Mouse (Mus musculus) kidney, postnatal 0 days (tissue): ENCODE measurements around the gene Dlgap4. TPM values are rescaled to one million over a fixed set of nuclear protein-coding genes. Genes with fewer than 3 reads are reported as not detected.

Source experiments
- ATAC-seq: fragments of 200-750 bp; cut with Nextera tagmentation; replicated peaks from 2 replicates; pipeline ENCODE4 v1.8.0; 2017; ENCODE audit warnings: low read depth, moderate number of reproducible peaks, moderate TSS enrichment, moderate library complexity; ENCODE audit not compliant: low FRiP score
- DNase-seq: peaks from one replicate; pipeline ENCODE4 v3.0.0-alpha.2; 2016; ENCODE audit warnings: low spot score
- H3K27ac ChIP-seq: fragments of 300-500 bp; sonication (generic); 2 replicates; pipeline ENCODE4 v1.5.1; 2014; ENCODE audit warnings: mild to moderate bottlenecking
- H3K27me3 ChIP-seq: fragments of 300-500 bp; sonication (generic); 2 replicates; pipeline ENCODE4 v1.6.1; 2014; ENCODE audit warnings: low read length, mixed read lengths; ENCODE audit not compliant: insufficient read depth
- H3K36me3 ChIP-seq: fragments of 300-500 bp; sonication (generic); 2 replicates; pipeline ENCODE4 v1.6.1; 2014; ENCODE audit warnings: low read length, mixed read lengths; ENCODE audit not compliant: insufficient read depth
- H3K4me1 ChIP-seq: fragments of 300-500 bp; sonication (generic); replicated peaks from 2 replicates; pipeline ENCODE4 v1.6.1; 2014; ENCODE audit warnings: antibody characterized with exemption, low read length, mixed read lengths; ENCODE audit not compliant: insufficient read depth
- H3K4me2 ChIP-seq: fragments of 300-500 bp; sonication (generic); 2 replicates; pipeline ENCODE4 v1.6.1; 2014; ENCODE audit warnings: mild to moderate bottlenecking, low read length, moderate library complexity, mixed read lengths
- H3K4me3 ChIP-seq: fragments of 300-500 bp; sonication (generic); replicated peaks from 2 replicates; pipeline ENCODE4 v1.5.1; 2014; ENCODE audit warnings: low read depth, low read length
- H3K9ac ChIP-seq: fragments of 300-500 bp; sonication (generic); 2 replicates; pipeline ENCODE4 v1.6.1; 2014; ENCODE audit warnings: low read depth, low read length
- H3K9me3 ChIP-seq: fragments of 300-500 bp; sonication (generic); replicated peaks from 2 replicates; pipeline ENCODE4 v1.6.1; 2016; ENCODE audit warnings: low read length, inconsistent platforms, mixed read lengths
- CTCF ChIP-seq: IDR thresholded peaks from 2 replicates; pipeline ENCODE4 v1.5.1; 2016; ENCODE audit warnings: antibody characterized with exemption, low read depth, mild to moderate bottlenecking, moderate library complexity
- whole genome bisulfite sequencing: fragments of 180-500 bp; shearing (Covaris S2); extraction: QIAGEN DNeasy Blood & Tissue Kit; methylation state at CpG from one replicate; pipeline ENCODE4 v1.1.7; 2014; 5-methylcytosine and 5-hydroxymethylcytosine counted together
- polyA plus RNA-seq: library from polyadenylated mRNA; unstranded; fragments of >200 nt; fragmentation: Nextera tagmentation; extraction: Ambion mirVana; gene quantifications from 2 replicates; pipeline ENCODE4 v1.2.1, GENCODE M21; 2015

Dlgap4 gene
- polyA plus RNA-seq, 1 experiment from 2014 or later: 61.1 TPM

DNA sequence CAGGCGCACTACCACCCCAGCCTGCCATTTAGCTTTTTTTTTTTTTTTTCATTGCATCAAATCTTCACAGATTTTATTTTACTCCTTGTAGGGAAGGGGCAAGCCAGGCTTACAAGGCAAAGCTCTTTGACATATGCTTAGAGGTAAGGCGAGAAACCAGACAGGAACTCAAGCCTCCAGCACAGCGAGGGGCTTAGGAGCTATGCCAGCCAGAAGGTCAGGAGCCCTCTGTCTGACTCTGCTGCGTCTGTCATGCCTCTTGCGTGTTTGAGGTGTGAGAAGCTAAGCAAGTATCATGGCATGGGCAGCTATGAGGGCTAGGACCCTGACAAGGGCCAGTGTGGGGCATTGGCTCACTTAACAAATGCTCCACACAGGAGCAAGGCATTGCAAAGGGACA, 53.8 kb downstream of the Dlgap4 start:
- Histone ChIP-seq H3K36me3 (no peaks in the 10 kb centered on the region), H3K9ac (no peak overlapping the region), H3K4me3 (no peak overlapping the region), H3K4me2 (no peak overlapping the region), H3K4me1 (no peaks in the 10 kb centered on the region), H3K27ac (no peak overlapping the region), H3K27me3 (no peaks in the 10 kb centered on the region), H3K9me3 (no peaks in the 10 kb centered on the region)
- no peak for TF ChIP-seq CTCF
- ATAC-seq (no peak), DNase-seq (no peak)
- 79% methylated on average over 5 of the region's 5 CpGs for WGBS

DNA sequence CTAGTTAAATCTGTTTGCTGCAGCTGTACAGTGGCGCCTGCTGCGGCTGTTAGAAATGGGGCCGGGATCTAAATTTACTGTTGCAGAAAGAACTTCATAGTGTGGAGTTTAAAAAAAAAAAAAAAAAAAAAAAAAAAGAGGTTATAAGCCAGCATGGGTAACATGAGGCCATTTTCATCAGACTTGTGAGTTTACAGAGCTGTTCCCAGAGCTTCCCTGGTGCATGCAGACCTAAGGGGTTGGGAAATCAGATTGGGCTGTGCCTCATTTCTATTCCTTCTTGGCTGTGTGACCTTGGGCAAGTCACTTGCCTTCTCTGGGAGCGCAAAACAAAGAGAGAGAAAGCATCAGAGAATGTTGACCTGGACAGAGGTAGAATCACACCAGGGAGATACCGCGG, 55.1 kb downstream of the Dlgap4 start:
- H3K9ac ChIP-seq: no peak overlapping the region
- H3K36me3 ChIP-seq: no peaks in the 10 kb centered on the region
- WGBS: 89% methylated on average over 6 of the region's 6 CpGs
- no peak for TF ChIP-seq CTCF
- H3K4me1 ChIP-seq: no peaks in the 10 kb centered on the region
- H3K4me3 ChIP-seq: no peak overlapping the region
- H3K27ac ChIP-seq: no peak overlapping the region
- H3K27me3 ChIP-seq: no peaks in the 10 kb centered on the region
- ATAC-seq (no peak), DNase-seq (no peak)
- no peaks in the 10 kb centered on the region for H3K9me3 ChIP-seq
- H3K4me2 ChIP-seq: no peak overlapping the region

DNA sequence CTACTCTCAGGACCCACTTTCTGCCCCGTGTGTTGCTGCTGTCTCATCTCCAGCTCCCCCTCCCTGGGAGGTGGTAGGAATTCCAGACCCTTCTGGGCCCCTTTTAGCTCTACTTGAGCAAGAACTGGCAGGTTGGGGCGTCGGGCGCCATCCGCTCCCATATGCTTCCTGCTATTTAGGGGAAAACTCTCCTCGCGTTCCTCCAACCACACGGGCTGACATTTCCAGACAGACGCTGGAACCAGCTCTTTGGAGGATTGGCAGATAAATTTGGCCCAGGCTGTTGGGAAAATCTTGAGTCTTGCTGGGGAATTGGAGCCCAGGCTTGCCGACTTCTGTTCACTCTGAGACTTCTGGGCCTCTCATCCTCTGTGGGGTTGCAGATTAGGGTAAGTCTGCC, 59.8 kb downstream of the Dlgap4 start:
- no peak overlapping the region for H3K9ac ChIP-seq
- DNase-seq (no peak), ATAC-seq (no peak)
- no peak overlapping the region for H3K4me2 ChIP-seq
- H3K4me3 ChIP-seq: no peak overlapping the region
- WGBS: 80% methylated on average over 10 of the region's 10 CpGs
- no peak overlapping the region for H3K27ac ChIP-seq
- no peaks in the 10 kb centered on the region for H3K36me3 ChIP-seq
- H3K4me1 ChIP-seq: no peaks in the 10 kb centered on the region
- TF ChIP-seq CTCF: no peak
- no peaks in the 10 kb centered on the region for H3K9me3 ChIP-seq
- no peaks in the 10 kb centered on the region for H3K27me3 ChIP-seq

DNA sequence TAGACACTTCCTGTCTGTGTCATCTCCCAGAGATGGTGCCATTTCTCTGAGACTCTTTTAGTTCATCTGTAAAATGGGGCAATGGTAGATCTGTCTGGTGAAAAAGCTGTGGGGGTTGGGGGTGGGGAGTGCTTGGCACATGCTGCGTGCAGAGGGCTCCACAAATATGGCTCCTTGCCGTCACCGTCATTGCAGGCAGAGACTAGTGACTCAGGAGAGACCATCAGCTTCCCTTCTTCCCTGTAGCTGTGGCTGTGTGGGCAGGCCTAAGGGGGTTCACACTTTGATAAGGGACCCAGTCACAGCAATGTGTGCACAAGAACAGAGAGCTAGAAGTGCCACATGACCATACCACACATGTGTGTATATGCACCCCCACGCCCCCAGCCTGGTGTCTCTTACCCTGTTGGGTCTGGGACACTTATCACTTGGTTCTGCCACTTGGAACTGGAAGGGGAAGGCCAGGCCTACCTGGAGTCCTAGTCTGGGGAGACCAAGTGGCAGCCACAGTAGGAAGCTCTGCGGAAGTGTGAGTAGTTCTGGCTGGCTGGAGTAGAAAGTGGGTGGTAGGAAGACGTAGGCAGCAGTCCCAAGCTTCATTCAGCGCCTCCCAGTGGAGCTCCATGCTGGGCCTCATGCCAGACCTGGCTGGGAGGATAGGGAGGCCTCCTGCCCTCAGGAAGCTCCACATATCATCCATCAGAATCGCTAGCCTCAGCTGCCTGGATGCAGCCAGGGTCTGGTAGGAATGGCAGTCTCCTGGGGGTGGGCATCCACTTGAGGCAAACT, 60.6 kb downstream of the Dlgap4 start:
- Histone ChIP-seq H3K27ac (no peak overlapping the region), H3K27me3 (no peaks in the 10 kb centered on the region), H3K9ac (no peak overlapping the region), H3K4me2 (no peak overlapping the region), H3K4me3 (no peak overlapping the region), H3K36me3 (no peaks in the 10 kb centered on the region), H3K4me1 (no peaks in the 10 kb centered on the region), H3K9me3 (no peaks in the 10 kb centered on the region)
- TF ChIP-seq CTCF: no peak
- WGBS: 62% methylated on average over 8 of the region's 8 CpGs
- ATAC-seq (no peak), DNase-seq (no peak)

DNA sequence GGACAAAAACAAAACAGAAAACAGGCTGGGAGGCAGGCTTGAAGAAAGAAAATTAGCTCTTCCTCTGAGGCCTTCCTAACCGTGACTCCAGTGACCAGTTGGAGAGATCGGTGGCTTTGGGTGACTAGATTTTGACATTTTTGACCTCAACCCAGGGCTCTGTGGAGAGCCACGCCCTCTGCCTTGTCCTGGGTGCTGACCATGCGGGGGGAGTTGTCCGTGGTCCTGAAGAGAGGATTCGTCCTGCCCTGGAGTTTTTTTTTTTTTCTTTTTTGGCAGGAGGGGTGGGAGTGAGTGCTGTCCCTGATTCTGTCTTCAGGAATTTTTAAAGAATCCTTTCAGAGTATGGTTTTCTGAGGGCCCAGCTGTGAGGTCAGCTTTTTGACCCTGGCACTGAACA, 63.4 kb downstream of the Dlgap4 start:
- 5% methylated on average over 6 of the region's 6 CpGs for WGBS
- H3K4me3 ChIP-seq: no peak overlapping the region

DNA sequence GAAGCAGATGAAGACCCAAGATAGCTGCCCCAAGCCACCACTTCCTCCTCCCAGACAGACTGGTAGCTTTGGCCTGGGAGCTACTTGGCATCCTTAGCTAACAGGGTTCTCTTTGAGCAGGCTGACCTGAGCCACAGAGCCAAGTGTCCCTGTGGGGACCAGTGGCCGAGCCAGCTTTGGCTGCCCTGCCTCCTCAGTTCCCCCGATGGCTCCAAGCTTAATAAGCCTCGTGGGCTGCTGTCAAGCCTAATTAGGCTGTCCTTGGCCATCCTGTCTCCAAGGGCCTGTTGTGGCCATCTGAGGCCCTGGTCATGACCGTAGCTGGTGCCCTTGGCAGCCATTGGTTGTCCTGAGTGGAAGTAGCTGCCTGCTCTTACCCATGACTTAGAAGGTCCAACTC, 64.6 kb downstream of the Dlgap4 start:
- TF ChIP-seq CTCF: no peak
- no peaks in the 10 kb centered on the region for H3K27me3 ChIP-seq
- 81% methylated on average over 4 of the region's 4 CpGs for WGBS
- no peak overlapping the region for H3K4me2 ChIP-seq
- no peaks in the 10 kb centered on the region for H3K36me3 ChIP-seq
- H3K4me1 ChIP-seq: no peaks in the 10 kb centered on the region
- ATAC-seq (no peak), DNase-seq (no peak)
- no peak overlapping the region for H3K27ac ChIP-seq
- no peak overlapping the region for H3K9ac ChIP-seq
- no peak overlapping the region for H3K4me3 ChIP-seq
- no peaks in the 10 kb centered on the region for H3K9me3 ChIP-seq

More for the DNA sequence above, 63.4 kb downstream of the Dlgap4 start:
- H3K9ac ChIP-seq: no peak overlapping the region
- H3K4me2 ChIP-seq: no peak overlapping the region
- 0 out of 2 replicates have a peak, but pooled peaks have one; percentile 5 for TF ChIP-seq CTCF
- no peaks in the 10 kb centered on the region for H3K9me3 ChIP-seq
- no peaks in the 10 kb centered on the region for H3K4me1 ChIP-seq
- H3K36me3 ChIP-seq: no peaks in the 10 kb centered on the region
- H3K27ac ChIP-seq: no peak overlapping the region
- ATAC-seq (no peak), DNase-seq (peak; percentile 70)
- H3K27me3 ChIP-seq: no peaks in the 10 kb centered on the region

DNA sequence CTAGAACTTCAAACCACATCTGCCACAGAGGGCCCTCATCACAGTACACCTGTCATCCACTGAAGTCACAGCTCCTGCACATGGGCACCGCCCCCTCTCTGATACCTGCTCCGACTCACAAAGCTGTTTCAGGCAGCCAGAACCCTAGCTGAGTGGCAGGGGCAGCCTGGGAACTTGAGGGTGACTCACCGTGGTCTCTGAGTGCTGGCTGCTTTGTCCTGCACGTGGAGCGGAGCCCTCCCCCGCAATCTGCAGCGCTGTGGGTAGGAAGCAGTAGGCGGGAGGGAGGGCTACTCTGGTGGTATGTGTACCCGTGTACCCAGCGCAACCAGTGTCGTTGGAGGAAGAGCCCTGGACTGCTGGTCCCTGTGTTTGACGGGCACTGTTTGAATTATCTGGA, 69.5 kb downstream of the Dlgap4 start:
- TF ChIP-seq CTCF: no peak
- no peaks in the 10 kb centered on the region for H3K27me3 ChIP-seq
- WGBS: 29% methylated on average over 12 of the region's 12 CpGs
- ATAC-seq: peak; percentile 63; the same call in 1 of the 2 replicates
- no peak overlapping the region for H3K9ac ChIP-seq
- no peak overlapping the region for H3K4me2 ChIP-seq
- no peaks in the 10 kb centered on the region for H3K36me3 ChIP-seq
- DNase-seq: no peak
- H3K4me1 ChIP-seq: no peaks in the 10 kb centered on the region
- no peak overlapping the region for H3K27ac ChIP-seq
- no peak overlapping the region for H3K4me3 ChIP-seq
- no peaks in the 10 kb centered on the region for H3K9me3 ChIP-seq
